Mouse (Mus musculus) heart, postnatal 0 days (tissue): ENCODE measurements around the gene Mcl1.

Experiments
- CTCF ChIP-seq: IDR thresholded peaks from 2 replicates; pipeline ENCODE4 v1.5.1; 2016; ENCODE audit warnings: antibody characterized with exemption, control low read depth, low read depth
- EP300 ChIP-seq: IDR thresholded peaks from 2 replicates; pipeline ENCODE4 v1.6.1; 2016; ENCODE audit warnings: antibody characterized with exemption, low read depth

GRCm38 (mm10) chr3:95673707-95674211 lies 15.2 kb downstream of the Mcl1 start:
- TF ChIP-seq CTCF (no peak), EP300 (no peak)
